Mouse (Mus musculus): Measurements from ENCODE around the gene Morn1. TPM values are rescaled to one million over a fixed set of nuclear protein-coding genes. Genes with fewer than 3 reads are reported as not detected.

Gene Morn1
- total and polyA plus RNA-seq, 2 experiments from 2014 or later, result 3.3 to 8.6 TPM

DNA sequence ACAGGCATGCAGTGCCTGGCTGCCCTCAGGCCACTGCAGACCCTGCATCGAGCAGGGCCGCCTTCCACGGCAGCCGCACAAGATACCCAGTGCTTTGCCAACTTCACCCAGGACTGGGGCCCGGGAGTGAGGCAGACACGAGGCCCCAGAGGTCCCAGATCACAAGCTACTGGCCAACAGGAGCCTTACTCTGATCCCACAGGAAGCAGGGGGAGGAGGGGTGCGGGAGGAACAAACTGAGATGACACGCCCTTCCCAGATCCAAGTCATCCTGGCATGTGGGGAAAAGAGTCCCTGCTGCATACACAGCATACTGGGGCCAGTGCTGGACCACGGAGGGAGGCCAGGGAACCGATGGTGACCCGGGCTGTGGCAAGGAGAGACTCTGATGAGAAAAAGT lies 68.6 kb downstream of the Morn1 start:
- Histone ChIP-seq H3K9me3 (ENCODE audit: low read length) (no peaks in the 10 kb centered on the region), H3K9ac (replicated peaks; ENCODE audit: low read length, poor library complexity, severe bottlenecking) (no peak overlapping the region), H3K36me3 (ENCODE audit: insufficient read depth, low read length) (peaks cover 37% of the 10 kb centered on the region), H3K4me2 (ENCODE audit: low read depth, low read length, poor library complexity, severe bottlenecking) (no peak overlapping the region), H3K27ac (ENCODE audit: low read depth, low read length) (no peak overlapping the region), H3K4me3 (ENCODE audit: low read depth, low read length) (no peak overlapping the region), H3K27me3 (ENCODE audit: insufficient read depth, low read length) (no peaks in the 10 kb centered on the region), H3K4me1 (ENCODE audit: insufficient read depth, low read length) (0 out of 2 replicates have a peak, but pooled peaks cover 10% of the 10 kb centered on the region)
- DNase-seq (ENCODE audit: low spot score) (no peak), ATAC-seq (ENCODE audit: low FRiP score) (no peak)
- WGBS, result 72% methylated on average over 11 of the region's 11 CpGs
- no peak for TF ChIP-seq CTCF (IDR thresholded peaks at IDR 0.05)

DNA sequence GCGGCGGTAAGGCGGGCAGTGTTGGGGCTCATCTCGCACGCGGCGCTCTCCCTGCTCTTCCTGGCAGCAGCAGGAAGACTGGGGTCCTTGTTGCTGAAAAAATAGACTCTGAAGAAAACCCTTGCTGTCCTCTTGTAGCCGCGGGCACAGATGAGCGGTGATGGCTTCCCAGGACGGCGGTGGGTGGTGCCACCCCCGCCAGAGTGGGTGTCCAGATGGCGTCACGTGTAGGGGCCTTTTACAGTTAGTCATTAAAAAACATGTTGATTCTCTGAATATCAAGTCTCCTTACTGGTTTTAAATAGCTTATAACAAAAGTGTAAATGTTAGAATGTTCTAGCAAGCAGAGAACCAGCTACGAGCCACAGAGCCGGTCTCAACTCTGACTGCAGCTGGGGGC lies 70.4 kb downstream of the Morn1 start:
- DNase-seq (ENCODE audit: low spot score) (no peak), ATAC-seq (ENCODE audit: low FRiP score) (no peak)
- H3K9me3 ChIP-seq (ENCODE audit: low read length), result no peaks in the 10 kb centered on the region
- no peak overlapping the region for H3K27ac ChIP-seq (ENCODE audit: low read depth, low read length)
- H3K4me2 ChIP-seq (ENCODE audit: low read depth, low read length, poor library complexity, severe bottlenecking), result no peak overlapping the region
- H3K4me3 ChIP-seq (ENCODE audit: low read depth, low read length), result no peak overlapping the region
- no peak for TF ChIP-seq CTCF (IDR thresholded peaks at IDR 0.05)
- no peak overlapping the region for H3K9ac ChIP-seq (replicated peaks; ENCODE audit: low read length, poor library complexity, severe bottlenecking)
- peaks cover 37% of the 10 kb centered on the region for H3K36me3 ChIP-seq (ENCODE audit: insufficient read depth, low read length)
- H3K27me3 ChIP-seq (ENCODE audit: insufficient read depth, low read length), result no peaks in the 10 kb centered on the region
- no peaks in the 10 kb centered on the region for H3K4me1 ChIP-seq (ENCODE audit: insufficient read depth, low read length)
- WGBS, result 93% methylated on average over 17 of the region's 17 CpGs

DNA sequence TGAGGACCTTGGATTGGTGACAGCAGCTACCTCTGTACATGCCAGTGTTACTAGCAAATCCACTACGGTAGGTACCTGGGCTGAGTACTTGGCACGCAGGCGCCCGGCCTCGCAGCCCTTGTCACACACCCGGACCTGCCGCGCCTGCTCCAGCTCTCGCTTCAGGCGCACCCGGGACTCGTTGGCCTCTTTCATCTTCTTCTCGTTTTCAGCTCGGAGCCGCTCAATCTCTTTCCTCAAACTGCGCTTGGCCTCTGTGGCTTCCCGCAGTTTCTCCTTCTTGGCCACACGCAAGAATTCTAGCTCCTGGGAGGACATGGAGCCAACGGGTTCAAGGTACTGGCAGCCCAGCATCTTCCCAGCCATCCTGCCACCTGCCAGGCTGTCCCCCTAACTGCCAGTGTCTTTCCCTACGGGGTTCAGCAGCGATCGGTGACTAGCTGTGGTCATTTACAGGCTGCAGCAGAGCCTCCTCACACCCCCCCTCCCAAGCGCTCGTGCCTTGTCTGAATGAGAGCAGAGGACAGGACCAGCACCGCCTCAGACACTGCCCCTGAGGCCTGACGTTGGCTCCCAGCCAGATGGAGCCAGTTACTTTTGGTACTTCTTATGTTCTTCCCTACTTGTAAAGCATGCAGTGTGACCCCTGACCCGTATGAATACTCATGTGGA lies 71.6 kb downstream of the Morn1 start:
- ATAC-seq (ENCODE audit: low FRiP score) (no peak), DNase-seq (ENCODE audit: low spot score) (no peak)
- Histone ChIP-seq H3K9ac (replicated peaks; ENCODE audit: low read length, poor library complexity, severe bottlenecking) (no peak overlapping the region), H3K4me1 (ENCODE audit: insufficient read depth, low read length) (no peaks in the 10 kb centered on the region), H3K27me3 (ENCODE audit: insufficient read depth, low read length) (no peaks in the 10 kb centered on the region), H3K27ac (ENCODE audit: low read depth, low read length) (no peak overlapping the region), H3K4me2 (ENCODE audit: low read depth, low read length, poor library complexity, severe bottlenecking) (no peak overlapping the region), H3K36me3 (ENCODE audit: insufficient read depth, low read length) (peaks cover 37% of the 10 kb centered on the region), H3K4me3 (ENCODE audit: low read depth, low read length) (no peak overlapping the region), H3K9me3 (ENCODE audit: low read length) (no peaks in the 10 kb centered on the region)
- WGBS, result 84% methylated on average over 27 of the region's 27 CpGs
- no peak for TF ChIP-seq CTCF (IDR thresholded peaks at IDR 0.05)

DNA sequence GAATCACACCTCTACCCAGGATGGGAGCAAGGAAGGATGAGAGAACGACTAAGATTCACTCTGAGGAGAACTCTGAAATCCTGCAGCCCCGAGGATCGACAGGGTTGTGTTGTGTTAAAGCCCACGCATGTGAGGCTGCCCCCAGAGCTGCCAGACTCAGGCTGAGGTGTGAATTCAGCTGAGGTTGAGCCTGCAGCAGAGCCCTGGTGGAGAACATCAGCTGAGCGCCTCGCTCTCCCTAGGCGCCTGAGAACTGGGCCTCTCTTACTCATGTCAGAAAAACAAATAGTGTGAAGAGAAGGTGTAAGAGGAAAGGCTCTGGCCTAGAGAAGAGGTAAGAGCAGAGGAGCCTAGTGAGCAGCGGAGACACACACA lies 72.2 kb downstream of the Morn1 start:
- Histone ChIP-seq H3K4me2 (ENCODE audit: low read depth, low read length, poor library complexity, severe bottlenecking) (no peak overlapping the region), H3K27ac (ENCODE audit: low read depth, low read length) (no peak overlapping the region), H3K4me1 (ENCODE audit: insufficient read depth, low read length) (no peaks in the 10 kb centered on the region), H3K4me3 (ENCODE audit: low read depth, low read length) (no peak overlapping the region), H3K27me3 (ENCODE audit: insufficient read depth, low read length) (no peaks in the 10 kb centered on the region), H3K36me3 (ENCODE audit: insufficient read depth, low read length) (peaks cover 37% of the 10 kb centered on the region), H3K9me3 (ENCODE audit: low read length) (no peaks in the 10 kb centered on the region), H3K9ac (replicated peaks; ENCODE audit: low read length, poor library complexity, severe bottlenecking) (no peak overlapping the region)
- DNase-seq (ENCODE audit: low spot score) (no peak), ATAC-seq (ENCODE audit: low FRiP score) (no peak)
- 82% methylated on average over 8 of the region's 8 CpGs for WGBS
- TF ChIP-seq CTCF (IDR thresholded peaks at IDR 0.05), result no peak

DNA sequence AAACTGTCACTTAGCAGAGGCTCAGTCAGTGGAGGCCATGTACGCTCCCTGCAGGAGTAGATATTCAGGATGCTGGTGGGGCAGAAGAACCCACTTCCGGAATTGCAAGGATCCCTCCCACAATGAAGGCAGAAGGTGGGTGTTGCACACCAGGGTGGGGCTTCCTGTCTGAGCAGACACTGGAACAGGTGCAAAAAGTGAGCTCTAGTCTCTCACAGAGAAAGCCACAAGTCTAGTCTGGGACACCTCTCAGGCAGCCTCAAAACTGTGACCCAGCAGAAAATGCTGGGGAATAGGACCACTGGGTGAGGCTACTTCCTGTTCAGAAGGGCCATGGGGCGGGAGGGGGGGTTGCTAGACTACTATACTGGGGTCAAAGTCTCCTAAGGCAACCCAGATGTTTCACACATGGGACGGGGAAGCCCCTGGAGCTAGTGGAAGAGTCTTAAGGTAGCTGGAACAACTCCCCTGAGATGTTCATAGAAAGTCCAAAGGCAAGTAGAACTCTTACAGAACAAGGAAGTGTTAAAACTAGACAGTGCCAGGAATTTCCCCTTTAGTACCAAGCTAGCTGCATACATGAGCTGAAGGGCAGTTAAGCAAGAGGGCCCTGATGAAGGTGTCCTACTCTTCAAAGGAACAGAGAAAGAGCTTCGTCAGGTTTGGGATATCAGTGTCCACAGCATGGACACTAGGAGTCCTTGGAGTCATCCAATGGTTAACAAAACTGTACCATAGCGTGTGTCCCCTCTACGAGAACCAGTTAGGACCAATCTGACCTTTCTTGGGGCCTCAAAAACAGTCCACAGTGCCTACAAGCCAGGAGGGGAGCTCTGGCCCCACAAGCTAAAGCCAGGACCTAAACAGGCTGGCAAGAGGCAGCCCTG lies 76.3 kb downstream of the Morn1 start:
- Histone ChIP-seq H3K4me3 (ENCODE audit: low read depth, low read length) (no peak overlapping the region), H3K4me2 (ENCODE audit: low read depth, low read length, poor library complexity, severe bottlenecking) (no peak overlapping the region), H3K27me3 (ENCODE audit: insufficient read depth, low read length) (no peaks in the 10 kb centered on the region), H3K27ac (ENCODE audit: low read depth, low read length) (no peak overlapping the region), H3K9ac (replicated peaks; ENCODE audit: low read length, poor library complexity, severe bottlenecking) (no peak overlapping the region), H3K4me1 (ENCODE audit: insufficient read depth, low read length) (no peaks in the 10 kb centered on the region), H3K36me3 (ENCODE audit: insufficient read depth, low read length) (peaks cover 21% of the 10 kb centered on the region), H3K9me3 (ENCODE audit: low read length) (no peaks in the 10 kb centered on the region)
- TF ChIP-seq CTCF (IDR thresholded peaks at IDR 0.05), result no peak
- 86% methylated on average over 7 of the region's 7 CpGs for WGBS
- ATAC-seq (ENCODE audit: low FRiP score), result no peak
- DNase-seq (ENCODE audit: low spot score), result no peak

DNA sequence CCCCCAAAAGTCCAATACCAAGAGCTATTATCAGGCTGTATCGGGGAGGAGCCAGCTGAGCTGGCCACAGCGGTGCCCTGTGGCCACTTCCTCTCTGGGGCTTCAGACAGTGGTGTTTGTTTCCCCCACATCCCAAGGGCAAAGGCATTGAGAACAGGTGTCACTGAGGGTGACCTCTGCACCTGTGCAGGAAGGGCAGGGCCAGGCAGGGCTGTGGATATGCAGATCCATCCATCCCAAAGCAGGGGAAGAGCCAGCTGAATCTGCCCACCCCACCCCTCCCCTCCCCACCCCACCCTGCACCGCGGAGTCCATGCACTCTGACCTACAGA lies 76.9 kb downstream of the Morn1 start:
- Histone ChIP-seq H3K4me1 (ENCODE audit: insufficient read depth, low read length) (no peaks in the 10 kb centered on the region), H3K4me3 (ENCODE audit: low read depth, low read length) (no peak overlapping the region), H3K27me3 (ENCODE audit: insufficient read depth, low read length) (no peaks in the 10 kb centered on the region), H3K9me3 (ENCODE audit: low read length) (no peaks in the 10 kb centered on the region), H3K36me3 (ENCODE audit: insufficient read depth, low read length) (peaks cover 15% of the 10 kb centered on the region), H3K9ac (replicated peaks; ENCODE audit: low read length, poor library complexity, severe bottlenecking) (no peak overlapping the region), H3K4me2 (ENCODE audit: low read depth, low read length, poor library complexity, severe bottlenecking) (no peak overlapping the region), H3K27ac (ENCODE audit: low read depth, low read length) (no peak overlapping the region)
- WGBS, result 53% methylated on average over 4 of the region's 4 CpGs
- no peak for TF ChIP-seq CTCF (IDR thresholded peaks at IDR 0.05)
- no peak for ATAC-seq (ENCODE audit: low FRiP score)
- no peak for DNase-seq (ENCODE audit: low spot score)
